Mouse (Mus musculus) ovary, adult 10 weeks (tissue): ENCODE results near the gene Arntl. TPM values are rescaled to one million over a fixed set of nuclear protein-coding genes. Genes with fewer than 3 reads are reported as not detected.

Experiments used
- polyA plus RNA-seq: library from polyadenylated mRNA; stranded (reverse); fragments of 350-450 nt; fragmentation: Illumina TruSeq; extraction: RNeasy Lipid Tissue Mini Kit (QIAGEN cat#74804); gene quantifications from one replicate; pipeline ENCODE4 v1.2.3, GENCODE M21; 2014

Gene Arntl
- polyA plus RNA-seq, result 20.2 TPM

GRCm38 (mm10) chr7:113206644-113207470 lies at the start of gene Arntl:
Gene Arntl, plus strand, starts transcription at chr7:113207465.

Other genes starting within 250 kb of the Arntl start
- 59.8 TPM for gene Btbd10, start 161.9 kb downstream of the Arntl start, polyA plus RNA-seq
- gene Pth, start 181.1 kb downstream of the Arntl start, polyA plus RNA-seq, result not detected